Mouse (Mus musculus) cerebellum, postnatal 10 days (tissue): ENCODE measurements around the gene Atg7.
"Not testable (repeated sequence)": the region's sequence is repeated elsewhere in the genome, so short reads cannot be mapped to it uniquely, and the experiment has no call there.

Experiments used
- DNase-seq, 2 experiments: peaks; one replicate each; pipeline ENCODE4 v3.0.0; 2021; ENCODE audit warnings: mixed read lengths in 2 of 2

Gene Atg7

DNA sequence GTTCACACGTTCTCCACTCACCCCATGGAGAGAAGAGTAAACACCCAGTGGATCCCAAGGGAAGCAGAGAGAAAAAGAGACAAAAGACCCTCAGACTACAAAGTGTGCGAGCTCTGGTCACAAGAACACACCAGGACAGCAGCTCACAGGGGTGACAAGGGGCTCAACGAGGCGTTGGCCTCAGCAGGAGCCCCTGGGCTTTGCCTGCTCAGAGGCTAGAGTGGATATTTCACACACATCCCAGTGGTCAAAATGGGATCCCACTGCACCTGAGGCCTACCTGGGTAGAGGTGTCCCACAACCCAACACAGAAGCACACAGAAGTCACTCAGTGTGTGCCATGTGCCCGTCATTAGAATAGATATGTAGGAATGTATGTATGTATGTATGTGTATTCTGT, 242.2 kb downstream of the Atg7 start:
- no peak for DNase-seq

DNA sequence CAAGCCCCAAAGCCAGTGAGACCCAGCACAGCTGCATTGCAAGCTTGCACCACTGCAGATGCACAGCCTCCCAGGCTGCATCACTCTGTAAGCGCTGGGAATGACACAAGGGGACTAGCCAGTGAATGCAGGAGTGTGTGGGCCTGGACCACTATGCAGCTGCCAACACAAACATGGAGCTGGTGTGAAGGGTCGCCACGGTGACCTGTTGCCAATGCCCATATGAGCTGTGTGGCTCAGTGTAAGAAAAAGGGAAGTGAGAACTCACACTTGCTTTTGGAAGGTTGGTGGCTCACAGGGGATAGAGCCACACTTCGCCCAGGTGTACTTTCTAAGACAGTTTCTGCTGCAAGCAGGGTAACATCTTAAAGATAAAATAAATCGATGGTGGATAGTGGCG, 243.1 kb downstream of the Atg7 start:
- no peak for DNase-seq

DNA sequence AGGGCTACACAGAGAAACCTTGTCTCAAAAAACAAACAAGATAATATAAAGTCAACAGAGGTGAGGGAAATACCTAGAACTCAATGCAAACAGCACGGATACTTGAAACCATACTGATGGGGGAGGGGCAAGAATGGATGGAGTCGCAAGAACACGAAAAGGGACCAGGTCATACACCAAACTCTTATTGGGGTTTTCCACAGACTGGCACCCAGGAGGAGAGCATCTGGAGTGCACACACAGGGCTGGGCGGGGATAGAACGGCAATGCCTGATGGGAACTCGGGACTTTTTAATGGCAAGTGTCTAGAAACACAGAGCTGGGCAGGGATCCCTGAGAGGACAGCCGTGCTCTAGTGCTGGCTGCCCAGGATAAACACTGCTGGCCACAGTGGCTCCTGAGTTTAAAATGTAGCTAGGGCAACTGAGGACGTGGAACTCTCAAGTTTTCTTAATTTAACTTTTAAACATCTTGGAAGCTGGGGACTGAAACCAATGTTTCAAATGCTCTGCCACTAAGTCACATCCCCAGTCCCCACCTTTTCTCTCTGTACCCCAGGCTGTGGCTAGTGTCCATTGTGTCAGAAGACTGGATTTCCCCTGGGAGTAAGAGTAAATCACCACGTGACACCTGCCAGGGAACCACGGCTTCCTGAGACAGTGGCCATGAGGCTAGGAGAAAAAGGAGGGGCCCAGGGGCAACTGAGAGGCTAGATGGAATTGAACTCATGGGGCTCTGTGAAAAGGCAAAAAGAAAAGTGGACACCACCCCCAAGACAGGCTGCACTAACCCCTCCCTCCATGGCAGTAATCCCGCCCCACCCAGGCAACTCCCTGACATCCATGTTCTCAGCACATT, 243.8 kb downstream of the Atg7 start:
- DNase-seq = peak in 1 of 2 experiments; percentile 15

DNA sequence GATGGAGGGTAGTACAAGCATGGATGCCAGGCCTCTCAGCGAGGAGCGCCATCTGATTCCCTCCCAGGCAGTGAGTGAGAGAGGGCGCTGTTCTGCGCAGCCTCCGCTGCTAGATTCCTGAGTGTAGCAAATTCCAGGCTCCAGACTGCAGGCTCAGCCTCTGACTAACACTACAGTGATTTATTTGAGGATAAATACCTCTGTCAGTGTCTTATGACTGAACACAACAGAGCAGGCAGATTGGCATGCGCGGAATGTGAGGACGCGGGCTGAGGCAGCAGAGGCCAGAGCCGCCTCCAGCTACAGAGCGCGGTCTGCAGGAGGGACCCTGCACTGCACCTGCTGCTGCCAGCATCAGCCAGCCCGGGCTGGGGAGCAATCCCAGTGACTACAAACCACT, 246.0 kb downstream of the Atg7 start:
- peak; percentile 75 to 78 for DNase-seq

DNA sequence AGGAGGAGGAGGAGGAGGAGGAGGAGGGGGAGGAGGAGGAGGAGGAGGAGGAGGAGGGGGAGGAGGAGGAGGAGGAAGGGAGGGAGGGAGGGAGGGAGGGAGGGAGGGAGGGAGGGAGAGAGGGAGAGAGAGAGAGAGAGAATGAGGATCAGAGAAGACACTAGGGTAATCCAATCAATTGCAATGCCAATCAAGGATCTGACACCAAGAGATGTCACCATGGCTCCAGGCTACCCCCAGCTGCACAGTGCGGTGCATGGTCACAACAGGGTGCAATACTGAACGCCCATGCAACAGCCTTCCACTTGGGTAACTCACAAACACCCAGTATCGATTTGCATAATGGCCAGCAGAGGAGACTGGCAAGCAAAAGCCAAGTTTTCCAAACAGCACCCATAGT, 247.1 kb downstream of the Atg7 start:
- DNase-seq = not testable (repeated sequence)

DNA sequence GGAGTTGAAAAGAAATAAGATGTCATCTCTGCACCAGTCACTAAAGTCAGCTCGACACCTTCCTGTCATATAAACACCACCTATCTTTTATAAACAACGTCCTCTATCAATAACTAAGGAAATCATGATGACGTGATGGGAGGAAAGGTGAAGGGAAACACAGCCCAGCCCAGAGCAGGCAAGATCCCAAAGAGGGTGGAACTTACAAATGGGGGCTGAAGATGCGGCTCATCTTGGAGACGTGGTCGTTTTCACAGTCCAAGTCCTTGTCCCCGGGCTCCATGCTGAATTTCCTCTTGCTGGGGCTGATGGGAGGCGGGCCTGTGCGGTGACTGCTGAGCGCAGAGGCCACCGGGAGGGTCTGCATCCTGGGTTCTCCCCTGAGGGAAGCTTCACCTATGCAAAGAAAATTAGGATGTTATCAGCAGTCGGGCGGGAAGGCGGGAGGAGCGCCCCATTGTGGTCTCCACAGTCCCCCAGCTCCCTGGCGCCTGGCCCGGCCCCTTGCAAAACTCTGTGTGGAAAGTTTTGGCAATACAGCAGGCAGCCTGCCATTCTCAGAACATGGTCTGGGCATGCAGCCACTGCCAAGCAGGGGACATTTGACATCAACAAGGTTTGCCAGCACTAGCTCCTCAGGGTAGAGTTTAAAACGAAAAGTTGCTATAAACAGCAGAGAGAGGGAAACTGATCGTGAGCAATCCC, 247.7 kb downstream of the Atg7 start:
- DNase-seq = peak; percentile 94 to 97

DNA sequence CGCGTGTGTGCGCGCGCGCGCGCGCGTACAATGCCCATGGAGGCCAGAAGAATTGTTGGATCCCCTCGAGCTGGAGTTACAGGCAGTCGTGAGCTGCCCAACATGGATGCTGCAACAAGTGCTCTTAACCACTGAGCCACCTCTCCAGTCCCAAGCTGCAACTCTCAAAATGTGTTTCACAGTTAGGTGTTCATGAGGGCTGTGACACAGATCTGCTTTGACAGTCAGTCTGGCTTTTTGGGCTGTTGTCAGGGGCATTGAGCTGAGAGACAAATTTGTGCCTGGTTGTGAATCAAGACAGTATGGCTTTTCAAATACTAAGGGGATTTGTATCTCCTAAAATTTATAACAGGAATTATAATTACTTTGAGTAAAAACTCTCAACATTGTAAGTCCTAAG, 248.4 kb downstream of the Atg7 start:
- DNase-seq = peak; percentile 62 to 66

DNA sequence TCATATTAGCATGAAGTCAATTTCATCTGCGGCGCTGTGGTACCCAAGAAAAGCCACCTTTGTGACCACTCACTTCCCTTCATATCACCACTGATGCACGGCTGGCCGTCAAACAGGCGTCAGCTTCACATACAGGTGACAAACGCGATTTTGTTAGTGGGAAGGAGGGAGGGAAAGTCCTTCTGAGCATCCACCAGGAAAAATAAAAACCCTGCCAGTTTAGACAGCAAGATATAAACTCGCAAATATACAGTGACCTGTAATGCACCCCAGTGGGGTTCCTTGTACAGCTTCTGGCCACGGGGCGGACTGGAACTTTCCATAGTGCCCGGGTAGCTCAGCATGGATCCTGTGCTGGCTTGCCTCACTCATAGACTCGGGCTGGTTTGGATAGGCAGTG, 248.9 kb downstream of the Atg7 start:
- no peak for DNase-seq

DNA sequence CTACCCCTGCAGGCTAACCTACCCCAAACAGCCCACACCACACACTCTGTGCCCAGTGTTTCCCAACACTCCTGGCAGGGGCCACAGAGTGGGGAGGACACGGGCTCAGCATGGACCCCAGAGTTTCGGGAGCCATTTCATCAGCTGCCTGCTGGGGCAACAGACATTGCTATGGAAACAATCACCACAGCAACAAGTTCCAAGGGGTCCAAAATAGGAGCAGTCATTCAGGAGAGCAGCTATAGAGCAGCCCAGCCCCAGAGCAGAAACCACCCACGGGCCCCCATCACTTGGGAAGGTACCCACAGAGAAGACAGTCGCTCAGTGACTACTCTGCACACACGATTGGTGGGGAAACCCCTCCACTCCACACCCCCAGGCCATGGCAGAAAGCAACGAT, 249.5 kb downstream of the Atg7 start:
- DNase-seq = peak; percentile 76 to 78

DNA sequence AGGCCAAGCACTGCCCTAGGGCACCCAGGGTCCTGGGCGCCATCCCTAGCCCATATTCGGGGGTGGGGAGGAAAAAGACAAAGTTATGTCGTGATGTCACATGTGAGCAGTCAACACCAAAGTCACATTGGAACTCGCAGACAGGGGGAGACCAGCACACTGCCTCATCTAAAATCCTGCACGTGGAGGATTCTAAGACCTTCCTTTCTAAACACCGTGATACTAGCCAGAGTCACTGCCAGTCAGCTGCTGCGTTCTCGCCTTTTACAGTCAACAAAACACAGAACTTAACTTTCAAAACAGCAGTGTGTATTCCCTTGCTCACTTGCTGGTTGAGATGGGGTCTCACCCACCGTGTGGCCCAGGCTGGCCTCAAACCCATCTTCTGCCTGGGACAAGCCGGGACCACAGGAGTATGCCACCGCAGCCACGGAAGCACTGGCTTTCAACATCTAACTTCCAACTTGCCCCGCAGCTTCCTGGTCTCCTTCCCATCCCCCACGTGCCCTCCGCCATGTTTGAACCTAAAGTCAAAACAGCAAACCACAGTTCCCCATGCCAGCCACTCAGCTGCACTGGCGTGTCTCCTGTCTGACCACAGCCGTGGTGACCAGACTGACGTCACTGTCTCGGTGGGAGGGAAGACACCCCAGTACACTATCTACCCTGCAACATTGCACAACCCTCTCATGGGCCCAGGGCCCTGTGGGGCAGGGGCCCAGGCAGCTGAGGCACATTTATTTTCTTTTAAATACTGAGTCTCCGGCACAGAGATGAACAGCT, 250.7 kb downstream of the Atg7 start:
- DNase-seq = no peak

DNA sequence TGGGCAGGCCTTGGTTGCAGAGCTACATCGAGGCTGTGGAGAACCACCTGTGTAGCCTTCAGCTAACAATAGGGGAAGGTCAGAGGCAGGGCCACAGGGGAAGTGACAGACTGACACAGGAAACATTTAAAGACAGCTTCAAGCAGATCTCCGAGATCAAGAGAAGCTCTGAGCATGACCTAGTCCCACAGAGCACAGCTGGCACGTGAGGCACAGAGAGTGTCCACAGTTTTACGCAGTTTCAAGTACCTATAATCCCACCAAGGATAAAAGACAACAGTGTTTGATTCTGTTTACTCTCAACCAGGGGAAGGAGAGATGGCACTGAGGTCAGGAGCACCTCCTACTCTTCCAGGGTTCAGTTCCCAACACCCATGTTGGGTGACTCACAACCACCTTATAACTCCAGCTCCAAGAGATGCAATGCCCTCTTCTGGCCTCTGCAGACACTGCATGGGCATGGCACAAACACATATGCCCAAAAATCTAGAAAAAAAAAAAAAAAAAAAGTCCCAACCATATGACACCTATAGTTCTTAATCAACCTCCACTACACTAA, 251.7 kb downstream of the Atg7 start:
- DNase-seq = no peak

DNA sequence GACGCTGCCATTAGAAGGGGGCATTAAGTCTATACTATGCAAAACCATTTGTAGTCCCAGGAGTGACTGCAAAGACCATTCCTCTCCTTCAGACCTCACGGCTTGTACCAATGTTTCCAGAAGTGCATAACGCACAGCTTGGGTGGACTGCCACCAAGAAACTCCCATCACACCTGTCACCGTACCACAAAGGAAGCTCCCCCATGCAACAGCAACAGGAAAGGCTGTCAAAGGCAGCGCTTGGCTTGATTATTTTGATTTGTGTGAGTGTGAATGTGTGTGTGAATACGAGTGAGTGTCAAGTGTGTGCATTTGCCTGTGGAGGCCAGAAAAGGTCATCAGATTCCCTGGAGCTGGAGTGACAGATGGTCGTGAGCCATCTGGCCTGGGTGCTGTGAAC, 252.3 kb downstream of the Atg7 start:
- no peak for DNase-seq

DNA sequence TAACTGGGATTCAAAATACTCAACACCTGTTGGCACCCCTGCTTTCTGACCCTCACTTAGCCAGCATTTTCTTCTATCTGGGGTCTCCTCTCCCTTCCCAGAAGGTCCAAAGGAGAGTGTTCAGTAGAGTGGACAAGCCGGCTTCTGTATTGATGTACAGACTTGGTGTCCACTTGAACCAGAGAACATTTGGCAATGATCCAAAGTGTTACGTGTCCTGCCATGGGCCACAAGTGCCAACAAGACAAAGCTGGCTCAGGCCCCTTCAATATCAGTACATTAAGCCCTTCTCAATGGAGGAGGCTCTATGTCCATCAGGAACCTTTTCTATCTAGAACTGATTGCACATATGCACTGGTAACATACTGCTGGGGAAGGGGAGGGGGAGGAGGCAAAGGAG, 253.4 kb downstream of the Atg7 start:
- no peak for DNase-seq

DNA sequence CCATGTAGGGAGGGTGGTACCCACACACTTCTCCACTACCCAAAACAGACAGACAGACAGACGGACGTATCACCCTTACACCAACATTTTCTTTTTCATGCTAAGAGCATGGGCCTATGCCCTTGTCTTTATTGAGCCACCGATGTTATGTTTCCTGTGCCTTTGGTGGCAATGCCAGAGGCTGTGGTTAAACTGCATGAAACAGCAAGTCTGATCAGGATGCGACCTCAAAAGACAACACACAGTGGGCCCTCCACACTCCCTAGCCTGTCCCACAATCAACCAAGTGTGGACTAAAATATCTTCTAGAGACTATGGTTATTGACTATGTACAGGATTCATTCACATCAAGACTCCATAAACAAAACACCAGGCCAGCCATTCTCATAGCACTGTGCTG, 256.1 kb downstream of the Atg7 start:
- no peak for DNase-seq

DNA sequence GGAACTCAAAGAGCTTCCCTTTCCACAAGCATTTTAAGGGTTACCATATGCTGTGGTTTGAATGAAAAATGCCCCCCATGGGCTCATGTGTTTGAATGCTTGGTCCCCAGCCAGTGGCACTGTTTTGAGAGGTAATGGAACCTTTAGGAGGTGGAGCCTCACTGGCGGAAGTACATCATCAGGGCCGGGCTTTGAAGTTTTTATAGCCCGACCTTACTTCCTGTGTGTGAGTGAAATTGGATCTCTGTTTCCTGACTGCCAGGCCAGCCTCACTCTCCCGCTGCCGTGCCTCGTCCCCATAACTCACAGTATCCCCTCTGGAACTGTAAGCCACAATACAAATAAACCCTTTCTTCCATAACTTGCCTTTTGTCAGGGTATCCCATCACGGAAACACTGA, 256.8 kb downstream of the Atg7 start:
- DNase-seq = peak; percentile 41 to 48

DNA sequence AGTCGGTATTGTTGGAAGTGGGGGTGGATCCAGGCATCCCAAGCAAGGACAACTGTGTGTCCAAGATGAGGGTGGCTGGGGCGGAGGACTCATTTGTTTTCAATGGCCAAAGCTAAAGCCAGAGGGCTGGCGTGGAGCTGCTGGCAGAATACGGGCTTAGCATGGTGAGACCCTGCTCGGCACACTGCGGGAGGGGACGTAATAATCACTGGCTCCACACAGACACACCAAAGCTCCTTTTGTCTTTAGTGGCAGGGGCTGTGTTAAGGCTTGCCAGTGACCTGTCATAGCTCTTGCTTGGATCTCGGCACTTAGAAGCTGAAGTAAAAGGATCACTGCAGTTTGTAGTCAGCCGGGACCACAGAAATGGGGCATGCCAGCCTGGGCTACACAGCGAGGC, 257.3 kb downstream of the Atg7 start:
- DNase-seq = peak; percentile 59 to 65

DNA sequence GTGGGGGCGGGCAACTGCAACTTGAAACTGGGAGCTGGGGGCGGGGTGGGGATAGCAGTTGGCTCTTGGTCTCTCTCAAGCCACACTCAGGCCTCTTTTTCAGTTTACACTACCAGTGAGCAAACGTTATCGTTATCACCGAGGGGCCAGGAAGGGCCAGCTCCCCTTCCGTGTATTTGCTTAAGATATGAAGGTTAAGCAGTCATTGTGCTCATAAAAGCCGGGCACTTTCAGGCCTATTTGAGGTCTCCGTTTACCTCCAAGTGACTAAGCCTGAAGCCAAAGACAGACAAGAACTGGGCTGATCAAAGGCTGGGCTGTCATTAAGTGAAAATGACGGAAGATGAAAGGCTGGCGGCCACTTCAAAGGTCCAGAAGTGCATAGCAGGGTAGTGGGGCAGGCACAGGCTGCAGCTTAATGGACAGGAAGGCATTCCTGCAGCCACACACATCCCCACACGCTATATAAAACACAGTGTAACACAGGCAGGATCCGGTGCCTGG, 258.5 kb downstream of the Atg7 start:
- DNase-seq = no peak

DNA sequence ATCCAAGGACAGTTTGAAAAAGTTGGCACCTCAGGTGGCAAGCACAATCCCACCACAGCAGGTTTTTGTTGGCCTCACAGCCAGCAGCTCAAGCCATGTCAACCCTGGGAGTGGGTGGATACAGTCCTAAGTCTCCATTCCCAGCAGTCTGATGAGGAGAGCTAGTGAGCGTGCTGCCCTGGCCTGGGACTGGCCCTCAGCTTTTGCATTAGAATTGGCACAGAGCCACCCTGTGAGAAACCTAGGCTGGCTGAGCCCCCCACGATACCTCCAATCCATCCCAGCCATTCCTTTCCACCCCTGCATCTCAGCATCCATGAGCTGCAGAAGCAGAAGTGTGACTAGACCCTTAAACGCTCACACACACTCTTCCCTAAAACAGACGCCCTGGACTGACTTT, 259.0 kb downstream of the Atg7 start:
- DNase-seq = no peak

DNA sequence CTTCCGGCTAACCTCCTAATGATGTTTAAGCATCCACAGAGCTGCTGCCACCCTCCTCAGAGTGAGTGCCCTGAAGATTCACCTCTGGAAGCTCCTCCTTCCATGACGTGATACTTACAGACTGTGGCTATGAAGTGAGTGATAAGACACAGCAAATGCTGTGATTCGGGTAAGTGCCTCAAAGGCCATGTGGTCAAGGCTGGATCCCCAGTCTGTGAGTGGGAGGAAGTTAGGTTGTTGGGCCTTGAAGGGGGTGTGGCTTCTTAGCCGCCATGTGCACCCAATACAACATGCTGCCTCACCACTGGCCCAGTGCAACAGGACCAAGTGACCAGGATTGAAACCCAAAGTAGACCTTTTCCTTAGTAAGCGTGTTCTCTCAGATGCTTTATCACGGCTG, 261.3 kb downstream of the Atg7 start:
- DNase-seq = no peak

DNA sequence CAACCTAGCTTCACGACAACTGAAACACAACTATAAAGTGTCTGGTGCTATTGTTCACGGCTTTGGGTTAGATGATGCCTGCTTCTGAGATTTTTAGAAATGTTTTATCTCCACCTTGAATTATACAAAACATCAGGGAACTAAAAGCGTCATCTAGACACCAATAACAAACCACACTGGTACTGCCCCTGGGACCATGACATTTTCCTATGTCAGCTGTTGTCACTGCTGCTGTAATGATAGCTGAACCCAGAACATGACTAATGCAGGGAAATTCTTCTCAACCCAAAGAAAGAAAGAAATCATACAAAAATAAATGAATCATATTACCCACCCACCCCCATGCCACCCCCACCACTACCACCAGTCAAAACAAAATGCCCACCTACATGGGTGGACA, 261.9 kb downstream of the Atg7 start:
- DNase-seq = no peak

DNA sequence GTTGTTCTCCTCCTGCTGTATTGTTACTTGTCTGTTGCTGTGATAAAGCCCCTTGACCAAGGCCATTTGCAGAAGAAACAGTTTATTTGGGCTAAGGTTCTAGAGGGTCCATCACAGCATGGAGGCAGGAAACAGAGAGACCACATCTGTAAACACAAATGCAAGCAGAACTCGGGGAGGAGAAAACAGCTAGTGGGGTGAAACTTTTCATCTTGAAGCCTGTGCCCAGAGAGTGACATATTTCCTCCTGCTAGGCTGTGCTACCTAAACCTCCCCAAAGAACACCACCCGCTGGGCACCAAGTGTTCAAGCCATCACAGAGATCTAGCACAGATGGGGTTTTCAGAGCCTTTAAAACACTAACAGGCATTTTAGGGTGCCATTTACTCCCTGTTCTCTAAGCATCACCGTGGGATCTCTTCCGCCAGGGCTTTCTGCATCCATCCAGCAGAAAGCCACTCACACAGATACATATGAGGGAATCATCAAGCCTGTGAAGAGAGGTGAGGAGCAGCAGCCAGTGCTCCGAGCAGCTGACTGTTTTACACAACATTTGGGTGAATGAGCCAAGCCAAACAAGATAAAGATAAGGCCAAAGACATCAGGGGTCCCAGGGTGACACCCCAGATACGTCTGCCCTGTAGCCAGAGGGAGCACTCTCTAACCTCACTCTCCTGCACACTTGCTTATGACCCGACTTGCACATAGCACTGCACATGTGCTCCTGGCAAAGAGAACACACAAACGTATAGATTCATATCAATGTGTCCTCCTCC, 262.5 kb downstream of the Atg7 start:
- DNase-seq = no peak

DNA sequence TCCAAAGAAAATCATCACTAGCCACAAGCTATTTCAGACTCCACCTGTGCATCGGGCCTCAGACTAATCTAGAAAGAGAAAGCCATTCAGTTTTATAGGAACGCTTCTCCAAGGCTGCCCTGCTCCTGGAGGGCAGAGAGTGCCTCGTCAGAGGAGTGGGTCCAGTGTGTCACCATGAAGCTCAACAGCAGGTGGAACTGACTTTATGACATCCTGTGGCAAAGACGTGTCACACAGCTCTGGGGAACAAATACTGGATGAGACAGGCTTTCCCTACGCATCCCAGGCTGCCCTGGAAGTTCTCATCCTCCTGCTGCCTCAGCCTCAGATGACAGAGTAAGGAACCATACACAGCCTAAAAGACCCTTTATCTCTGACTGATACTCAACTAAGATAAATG, 263.3 kb downstream of the Atg7 start:
- DNase-seq = no peak
